11 mouse cellular contexts compared by ENCODE assay signal in the genomic region with DNA sequence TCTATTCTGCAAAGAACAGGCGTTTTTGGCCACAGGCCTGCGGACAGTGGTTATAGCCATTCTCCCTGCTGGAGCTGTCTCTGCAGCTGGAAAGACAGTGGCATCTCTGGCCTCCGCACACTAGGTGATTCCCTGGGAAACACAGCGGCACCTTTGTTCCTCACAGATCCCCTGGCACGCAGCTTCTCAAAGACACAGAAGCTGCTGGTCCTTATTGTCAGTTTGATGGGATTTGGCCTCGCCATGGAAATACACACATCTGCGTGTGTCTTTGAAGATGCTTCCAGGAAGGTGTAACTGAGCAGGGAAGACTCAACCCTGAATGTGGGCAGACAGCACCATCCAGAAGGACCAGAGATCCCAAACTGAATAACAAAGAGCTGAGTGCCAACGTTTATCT. TPM values are rescaled to one million over a fixed set of nuclear protein-coding genes. Genes with fewer than 3 reads are reported as not detected.
DNase-seq lines count a peak whose midpoint lies in the region; ATAC-seq and TF ChIP-seq lines count a peak whose summit lies in the region.
"Had no signal": no experiment of that assay in that cellular context is flagged by ENCODE, and none has a peak within 500 bp of the region (broad histone marks: within the 10 kb centered on the region; RNA-seq: fewer than 3 reads in every experiment).

No protein-coding gene starts in this region.

- no peak overlapping the region for H3K9ac ChIP-seq in heart, embryonic 14.5 days (ENCODE audit: low read length)
- H3K9ac ChIP-seq in liver, adult 2 months (ENCODE audit: low read depth, low read length), result no peak overlapping the region; the same call in 1 of the 2 replicates
- no peak overlapping the region for H3K9ac ChIP-seq in liver, embryonic 11.5 days (ENCODE audit: low read depth, low read length)
- H3K9ac ChIP-seq in embryonic facial prominence, embryonic 14.5 days (ENCODE audit: low read depth, low read length), result no peak overlapping the region
- H3K9ac ChIP-seq in midbrain, embryonic 14.5 days (replicated peaks; ENCODE audit: low read length), result no peak overlapping the region
- H3K9ac ChIP-seq: neural tube, embryonic 12.5 days had no signal

- H3K79me2 ChIP-seq in liver, adult 2 months (ENCODE audit: control insufficient read depth, insufficient read depth, low read length), result peaks cover 30% of the 10 kb centered on the region; the same call in 1 of the 2 replicates

- DNase-seq in heart, postnatal 36 days, result no peak
- DNase-seq in liver, adult 2 months (ENCODE audit: extremely low read depth, low read depth, low spot score), result no peak
- DNase-seq in liver, embryonic 11.5 days (ENCODE audit: low spot score), result no peak
- DNase-seq in embryonic facial prominence, embryonic 14.5 days (ENCODE audit: low spot score), result no peak
- no peak for DNase-seq in midbrain, embryonic 14.5 days
- no peak for DNase-seq in testis, postnatal 14 days (ENCODE audit: low spot score)
- DNase-seq: adrenal gland, adult 8-10 months; cerebellum, adult 11-12 months; lung, postnatal 36 days had no signal

- TF ChIP-seq POLR2A in liver, adult 2 months (IDR thresholded peaks at IDR 0.05; ENCODE audit: extremely low read depth, insufficient read depth, low read length), result no peak

- H3K4me2 ChIP-seq in heart, embryonic 14.5 days (ENCODE audit: low read length), result no peak overlapping the region
- no peak overlapping the region for H3K4me2 ChIP-seq in liver, embryonic 11.5 days
- H3K4me2 ChIP-seq in embryonic facial prominence, embryonic 14.5 days (ENCODE audit: low read depth, low read length), result no peak overlapping the region
- H3K4me2 ChIP-seq in midbrain, embryonic 14.5 days (ENCODE audit: low read length), result no peak overlapping the region
- H3K4me2 ChIP-seq: neural tube, embryonic 12.5 days had no signal

- H3K27ac ChIP-seq in heart, embryonic 14.5 days (replicated peaks in 1 of 2; ENCODE audit: control insufficient read depth in 1 of 2, insufficient read depth in 1 of 2, low read depth in 2 of 2, low read length in 2 of 2), result peak overlapping the region; percentile 13 to 66; a peak in 3 of 4 replicates
- peak overlapping the region; percentile 80 for H3K27ac ChIP-seq in liver, adult 2 months (replicated peaks; ENCODE audit: insufficient read depth, low read depth, low read length)
- H3K27ac ChIP-seq in liver, embryonic 11.5 days (ENCODE audit: low read depth, low read length), result no peak overlapping the region
- peak overlapping the region; percentile 3; the same call in 1 of the 2 replicates for H3K27ac ChIP-seq in embryonic facial prominence, embryonic 14.5 days (replicated peaks; ENCODE audit: low read depth, low read length)
- peak overlapping the region; percentile 28; the same call in 1 of the 2 replicates for H3K27ac ChIP-seq in midbrain, embryonic 14.5 days (replicated peaks; ENCODE audit: low read depth, low read length)
- H3K27ac ChIP-seq: neural tube, embryonic 12.5 days had no signal

- 88% methylated on average over 8 of the region's 8 CpGs for WGBS in heart, embryonic 14.5 days
- WGBS in liver, adult 2 months, result 89% methylated on average over 8 of the region's 8 CpGs
- 87% methylated on average over 8 of the region's 8 CpGs for WGBS in liver, embryonic 11.5 days
- WGBS in embryonic facial prominence, embryonic 14.5 days, result 86% methylated on average over 8 of the region's 8 CpGs
- WGBS in midbrain, embryonic 14.5 days, result 78% methylated on average over 8 of the region's 8 CpGs

- H3K9me3 ChIP-seq in heart, embryonic 14.5 days (ENCODE audit: control insufficient read depth, low read length), result no peaks in the 10 kb centered on the region
- H3K9me3 ChIP-seq in liver, embryonic 11.5 days (ENCODE audit: control insufficient read depth, low read length), result no peaks in the 10 kb centered on the region
- H3K9me3 ChIP-seq in embryonic facial prominence, embryonic 14.5 days (ENCODE audit: control insufficient read depth, low read length), result no peaks in the 10 kb centered on the region
- H3K9me3 ChIP-seq in midbrain, embryonic 14.5 days (ENCODE audit: control insufficient read depth, low read length), result no peaks in the 10 kb centered on the region
- H3K9me3 ChIP-seq: neural tube, embryonic 12.5 days had no signal

- intact Hi-C loops in heart, postnatal 36 days (cut with DNase I), result loop anchor here (2.0 kb wide), 1 partner anchor 13 kb away; no protein-coding TSS in a partner anchor

- no peak for TF ChIP-seq CTCF in liver, adult 2 months (IDR thresholded peaks at IDR 0.05; ENCODE audit: low read depth, low read length)

- H3K27me3 ChIP-seq in heart, embryonic 14.5 days (ENCODE audit: control insufficient read depth, insufficient read depth, low read length), result no peaks in the 10 kb centered on the region
- no peaks in the 10 kb centered on the region for H3K27me3 ChIP-seq in liver, adult 2 months (ENCODE audit: control insufficient read depth, insufficient read depth, low read length)
- no peaks in the 10 kb centered on the region for H3K27me3 ChIP-seq in liver, embryonic 11.5 days (replicated peaks; ENCODE audit: control insufficient read depth, insufficient read depth, low read length)
- H3K27me3 ChIP-seq in embryonic facial prominence, embryonic 14.5 days (replicated peaks; ENCODE audit: control insufficient read depth, insufficient read depth, low read length), result no peaks in the 10 kb centered on the region
- H3K27me3 ChIP-seq in midbrain, embryonic 14.5 days (ENCODE audit: control insufficient read depth, insufficient read depth, low read length), result no peaks in the 10 kb centered on the region
- H3K27me3 ChIP-seq: neural tube, embryonic 12.5 days had no signal

- no peak overlapping the region for H3K4me3 ChIP-seq in heart, embryonic 14.5 days (ENCODE audit: control insufficient read depth in 1 of 2, insufficient read depth in 1 of 2, low read depth in 1 of 2, low read length in 2 of 2)
- H3K4me3 ChIP-seq in liver, adult 2 months (ENCODE audit: insufficient read depth, low read depth, low read length), result no peak overlapping the region
- H3K4me3 ChIP-seq in liver, embryonic 11.5 days (ENCODE audit: low read depth, low read length), result no peak overlapping the region
- no peak overlapping the region for H3K4me3 ChIP-seq in embryonic facial prominence, embryonic 14.5 days (ENCODE audit: low read depth, low read length)
- no peak overlapping the region for H3K4me3 ChIP-seq in midbrain, embryonic 14.5 days (replicated peaks; ENCODE audit: low read depth, low read length)
- H3K4me3 ChIP-seq: neural tube, embryonic 12.5 days had no signal

- no peak for ATAC-seq in heart, embryonic 14.5 days (ENCODE audit: insufficient number of reproducible peaks, insufficient read depth, low FRiP score, low read depth)
- ATAC-seq in liver, embryonic 11.5 days (replicated peaks; ENCODE audit: low FRiP score), result no peak
- no peak for ATAC-seq in embryonic facial prominence, embryonic 14.5 days (ENCODE audit: low read depth)
- no peak for ATAC-seq in midbrain, embryonic 14.5 days (ENCODE audit: low FRiP score, low TSS enrichment)

- H3K4me1 ChIP-seq in heart, embryonic 14.5 days (ENCODE audit: control insufficient read depth in 2 of 2, insufficient read depth in 2 of 2, low read length in 2 of 2), result peaks cover 22 to 31% of the 10 kb centered on the region in 2 experiments
- peaks cover 33% of the 10 kb centered on the region for H3K4me1 ChIP-seq in liver, adult 2 months (ENCODE audit: control insufficient read depth, insufficient read depth, low read length)
- peaks cover 17% of the 10 kb centered on the region for H3K4me1 ChIP-seq in liver, embryonic 11.5 days (replicated peaks; ENCODE audit: control insufficient read depth, insufficient read depth, low read length)
- H3K4me1 ChIP-seq in embryonic facial prominence, embryonic 14.5 days (ENCODE audit: control insufficient read depth, insufficient read depth, low read length), result peaks cover 15% of the 10 kb centered on the region
- H3K4me1 ChIP-seq in midbrain, embryonic 14.5 days (ENCODE audit: control insufficient read depth, insufficient read depth, low read length), result peaks cover 9% of the 10 kb centered on the region

- peaks cover 13% of the 10 kb centered on the region; the same call in 1 of the 2 replicates for H3K36me3 ChIP-seq in heart, embryonic 14.5 days (ENCODE audit: control insufficient read depth, insufficient read depth, low read length)
- H3K36me3 ChIP-seq in liver, adult 2 months (ENCODE audit: control insufficient read depth, insufficient read depth, low read length), result no peaks in the 10 kb centered on the region
- H3K36me3 ChIP-seq in liver, embryonic 11.5 days (ENCODE audit: control insufficient read depth, insufficient read depth, low read length), result peaks cover under 1% of the 10 kb centered on the region
- H3K36me3 ChIP-seq in embryonic facial prominence, embryonic 14.5 days (ENCODE audit: control insufficient read depth, insufficient read depth, low read length), result peaks cover 14% of the 10 kb centered on the region
- peaks cover 3% of the 10 kb centered on the region; the same call in 1 of the 2 replicates for H3K36me3 ChIP-seq in midbrain, embryonic 14.5 days (ENCODE audit: control insufficient read depth, insufficient read depth, low read length)

RNA-seq across cellular contexts. Expression of a gene that starts 41.4 kb away (rescaled TPM):
- polyA plus RNA-seq in heart, embryonic 14.5 days (2014; fragmentation: Nextera tagmentation; extraction: Ambion mirVana), result 30.2 and 36.9 TPM in 2 replicates
- total RNA-seq in heart, postnatal 36 days (2021), result 100 to 1,000 TPM in 1 of 2 experiments, 10 to 100 TPM in 1; 49.6 to 105 TPM
- 10.5 and 10.7 TPM in 2 replicates for total RNA-seq in liver, adult 2 months (2014; rRNA removed)
- 22.2 and 40.0 TPM in 2 replicates for polyA plus RNA-seq in liver, adult 2 months (2012; rRNA removed)
- 18.6 and 22.7 TPM in 2 replicates for polyA plus RNA-seq in liver, embryonic 11.5 days (2014; fragmentation: Nextera tagmentation; extraction: Ambion mirVana)
- polyA plus RNA-seq in embryonic facial prominence, embryonic 14.5 days (2014; fragmentation: Nextera tagmentation; extraction: Ambion mirVana), result 25.4 and 27.3 TPM in 2 replicates
- 44.2 and 45.8 TPM in 2 replicates for polyA plus RNA-seq in midbrain, embryonic 14.5 days (2014; fragmentation: Nextera tagmentation; extraction: Ambion mirVana)

RNA-seq across cellular contexts. Expression of a gene that starts 42.0 kb away (rescaled TPM):
- 120 and 121 TPM in 2 replicates for polyA plus RNA-seq in heart, embryonic 14.5 days (2014; fragmentation: Nextera tagmentation; extraction: Ambion mirVana)
- total RNA-seq in heart, postnatal 36 days (2021), result 10 to 100 TPM; 47.5 to 56.2 TPM
- total RNA-seq in liver, adult 2 months (2014; rRNA removed), result 30.7 and 34.6 TPM in 2 replicates
- 93.3 and 106 TPM in 2 replicates for polyA plus RNA-seq in liver, adult 2 months (2012; rRNA removed)
- polyA plus RNA-seq in liver, embryonic 11.5 days (2014; fragmentation: Nextera tagmentation; extraction: Ambion mirVana), result 89.5 and 96.1 TPM in 2 replicates
- polyA plus RNA-seq in embryonic facial prominence, embryonic 14.5 days (2014; fragmentation: Nextera tagmentation; extraction: Ambion mirVana), result 149 and 164 TPM in 2 replicates
- 117 and 129 TPM in 2 replicates for polyA plus RNA-seq in midbrain, embryonic 14.5 days (2014; fragmentation: Nextera tagmentation; extraction: Ambion mirVana)

RNA-seq across cellular contexts. Expression of a gene that starts 59.7 kb away (rescaled TPM):
- polyA plus RNA-seq in heart, embryonic 14.5 days (2014; fragmentation: Nextera tagmentation; extraction: Ambion mirVana), result 227 and 228 TPM in 2 replicates
- total RNA-seq in heart, postnatal 36 days (2021), result 10 to 100 TPM; 58.6 to 68.7 TPM
- total RNA-seq in liver, adult 2 months (2014; rRNA removed), result 104 and 108 TPM in 2 replicates
- 122 and 131 TPM in 2 replicates for polyA plus RNA-seq in liver, adult 2 months (2012; rRNA removed)
- 244 and 245 TPM in 2 replicates for polyA plus RNA-seq in liver, embryonic 11.5 days (2014; fragmentation: Nextera tagmentation; extraction: Ambion mirVana)
- 229 and 261 TPM in 2 replicates for polyA plus RNA-seq in embryonic facial prominence, embryonic 14.5 days (2014; fragmentation: Nextera tagmentation; extraction: Ambion mirVana)
- polyA plus RNA-seq in midbrain, embryonic 14.5 days (2014; fragmentation: Nextera tagmentation; extraction: Ambion mirVana), result 85.5 and 90.5 TPM in 2 replicates
